Mouse (Mus musculus) lung, postnatal 0 days (tissue): ENCODE data around the gene Nptn.

Experiments
- CTCF ChIP-seq: IDR thresholded peaks from 2 replicates; pipeline ENCODE4 v1.5.1; 2016; ENCODE audit warnings: antibody characterized with exemption, mild to moderate bottlenecking
- EP300 ChIP-seq: IDR thresholded peaks from 2 replicates; pipeline ENCODE4 v1.6.1; 2016; ENCODE audit warnings: antibody characterized with exemption, mild to moderate bottlenecking, control low read depth

DNA sequence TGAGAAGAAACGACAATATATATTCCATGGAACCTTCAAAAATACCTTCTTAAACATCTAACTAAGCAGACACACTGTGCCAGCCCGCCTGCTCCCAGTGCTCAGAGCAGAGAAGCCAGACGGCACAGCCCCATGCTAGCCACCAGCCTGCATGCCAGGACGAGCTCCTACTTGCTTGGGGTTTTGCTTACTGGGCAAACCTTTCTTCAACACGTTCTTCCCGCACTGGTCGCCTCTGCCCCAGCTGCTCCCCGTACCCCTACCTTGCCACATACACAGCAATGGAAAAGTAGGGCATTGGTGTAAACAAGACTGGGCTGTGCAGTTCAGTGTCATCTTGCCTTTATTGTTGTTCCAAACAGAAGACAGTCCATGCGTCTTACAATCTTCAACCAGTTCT, 83.5 kb downstream of the Nptn start:
- TF ChIP-seq CTCF (no peak), EP300 (no peak)
